Mouse (Mus musculus) megakaryocyte-erythroid progenitor cell, adult 5-6 weeks (primary cell): ENCODE measurements around the gene Slc25a13. TPM values are rescaled to one million over a fixed set of nuclear protein-coding genes. Genes with fewer than 3 reads are reported as not detected.

Experiments used
- ATAC-seq: replicated peaks from 2 replicates; pipeline ENCODE4 v1.8.0; 2016; ENCODE audit warnings: mild to moderate bottlenecking, inconsistent platforms; ENCODE audit not compliant: severe bottlenecking, poor library complexity, low FRiP score, low TSS enrichment
- total RNA-seq, 2 experiments: library from RNA; stranded (forward) in 1 of 2; stranded (reverse) in 1 of 2; fragments of 200-1000, 215-1000 nt in 1 of 2; fragments of >200 nt in 1 of 2; fragmentation: Nextera tagmentation in 1 of 2; gene quantifications; 2 replicates each; pipeline ENCODE4 v1.2.3; 2014 to 2017

The Slc25a13 gene
- total RNA-seq, 2 experiments from 2014 or later, result 8.0 to 35.3 TPM

DNA sequence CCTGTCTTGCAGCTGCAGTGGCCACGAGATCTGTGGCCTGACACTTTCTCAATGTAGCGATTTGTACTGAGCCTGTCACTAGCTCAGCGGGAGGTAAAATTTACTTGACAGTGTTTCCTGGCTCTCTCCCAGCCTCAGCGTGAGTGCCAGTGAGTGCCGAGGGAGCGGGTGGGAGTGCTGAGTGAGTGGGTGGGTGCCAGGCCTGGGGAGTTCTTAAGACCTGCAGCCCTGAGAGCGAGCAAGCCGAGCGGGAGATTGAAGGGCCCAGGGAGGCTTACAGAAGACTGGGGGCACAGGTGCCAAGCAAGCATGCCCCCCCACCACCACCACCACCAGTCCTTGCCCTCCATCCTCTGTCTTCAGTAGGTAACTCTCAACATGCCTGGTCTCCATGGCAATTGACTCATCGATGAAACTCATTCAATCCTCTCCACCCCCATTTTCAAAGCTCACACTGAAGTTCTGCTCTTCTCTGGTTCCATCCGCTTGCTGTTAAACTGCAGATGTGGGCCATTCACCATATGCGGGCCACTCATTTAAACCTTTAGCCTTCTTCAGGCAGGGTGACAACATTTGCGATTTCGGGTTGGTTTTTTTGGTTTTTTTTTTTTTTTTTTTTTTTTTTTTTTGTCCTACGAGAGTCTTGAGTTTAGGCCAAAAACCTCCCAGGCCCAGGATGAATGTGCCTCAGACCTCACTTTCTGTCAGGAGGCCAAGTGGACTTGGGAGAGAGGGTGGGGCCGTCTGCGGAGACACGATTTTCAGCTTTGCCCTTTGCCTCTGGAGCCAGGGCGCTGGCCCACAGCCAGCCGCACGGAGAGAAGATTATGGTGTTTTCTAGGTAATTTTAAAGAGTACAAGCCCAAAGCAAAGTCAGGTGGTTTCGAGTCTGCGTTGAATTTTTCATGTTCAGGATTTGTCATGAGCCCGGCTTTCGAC is 224.9 kb downstream of the Slc25a13 start:
- no peak for ATAC-seq

DNA sequence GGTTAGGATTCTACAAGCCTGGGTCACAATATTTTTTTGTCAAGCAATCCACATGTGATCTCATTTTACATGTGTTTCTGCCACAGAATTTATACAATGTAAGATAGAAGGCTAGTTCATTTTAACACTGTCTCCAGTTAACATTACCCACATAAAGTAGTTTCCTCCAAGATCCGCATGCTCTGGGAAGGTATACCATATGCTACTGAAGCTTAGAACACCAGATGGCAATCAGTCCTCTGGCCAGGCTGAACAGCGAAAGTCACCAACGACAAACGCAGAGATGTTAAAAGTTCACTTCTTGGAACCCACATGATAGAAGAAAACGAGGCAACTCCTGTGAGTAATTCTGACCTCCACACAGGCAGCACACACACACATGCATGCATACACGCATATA is 225.7 kb downstream of the Slc25a13 start:
- ATAC-seq, result no peak
